Mouse (Mus musculus): ENCODE data around the gene Ggta1.

Gene Ggta1

GRCm38 (mm10) chr2:35460378-35460880 is 2.6 kb downstream of the Ggta1 start:
- WGBS: 56% methylated on average over 6 of the region's 6 CpGs

GRCm38 (mm10) chr2:35458421-35458820 is 4.6 kb downstream of the Ggta1 start:
- 80% methylated on average over 4 of the region's 4 CpGs for WGBS

GRCm38 (mm10) chr2:35453736-35454135 is 9.3 kb downstream of the Ggta1 start:
- WGBS: 85% methylated on average over 3 of the region's 3 CpGs

- WGBS: 97% methylated on average over 6 of the region's 6 CpGs
Measured at GRCm38 (mm10) chr2:35452695-35453094, 10.3 kb downstream of the Ggta1 start.

GRCm38 (mm10) chr2:35451484-35452050 is 11.5 kb downstream of the Ggta1 start:
- WGBS: 97% methylated on average over 5 of the region's 5 CpGs

GRCm38 (mm10) chr2:35450856-35451255 is 12.2 kb downstream of the Ggta1 start:
- WGBS: 88% methylated on average over 4 of the region's 4 CpGs

- WGBS: 77% methylated on average over 12 of the region's 12 CpGs
Measured at GRCm38 (mm10) chr2:35449687-35450622, 13.1 kb downstream of the Ggta1 start.

- 89% methylated on average over 9 of the region's 9 CpGs for WGBS
Measured at GRCm38 (mm10) chr2:35448914-35449670, 13.9 kb downstream of the Ggta1 start.

GRCm38 (mm10) chr2:35448215-35448913 is 14.7 kb downstream of the Ggta1 start:
- WGBS: 83% methylated on average over 7 of the region's 7 CpGs

- 87% methylated on average over 7 of the region's 7 CpGs for WGBS
Measured at GRCm38 (mm10) chr2:35447453-35447852, 15.6 kb downstream of the Ggta1 start.

GRCm38 (mm10) chr2:35446798-35447197 is 16.2 kb downstream of the Ggta1 start:
- WGBS: 77% methylated on average over 8 of the region's 8 CpGs

GRCm38 (mm10) chr2:35446300-35446699 is 16.7 kb downstream of the Ggta1 start:
- 82% methylated on average over 5 of the region's 5 CpGs for WGBS

GRCm38 (mm10) chr2:35445610-35446009 is 17.4 kb downstream of the Ggta1 start:
- WGBS: 74% methylated on average over 7 of the region's 7 CpGs

GRCm38 (mm10) chr2:35444764-35445262 is 18.2 kb downstream of the Ggta1 start:
- WGBS: 72% methylated on average over 6 of the region's 6 CpGs

GRCm38 (mm10) chr2:35443981-35444763 is 18.9 kb downstream of the Ggta1 start:
- WGBS: 50% methylated on average over 16 of the region's 16 CpGs

GRCm38 (mm10) chr2:35443325-35443724 is 19.7 kb downstream of the Ggta1 start:
- WGBS: 93% methylated on average over 5 of the region's 5 CpGs

GRCm38 (mm10) chr2:35442079-35442478 is 21.0 kb downstream of the Ggta1 start:
- WGBS: 83% methylated on average over 6 of the region's 6 CpGs

GRCm38 (mm10) chr2:35441419-35441818 is 21.6 kb downstream of the Ggta1 start:
- WGBS: 78% methylated on average over 6 of the region's 6 CpGs

- WGBS: 88% methylated on average over 3 of the region's 3 CpGs
Measured at GRCm38 (mm10) chr2:35440480-35440879, 22.6 kb downstream of the Ggta1 start.

- 98% methylated on average over 2 of the region's 2 CpGs for WGBS
Measured at GRCm38 (mm10) chr2:35437796-35438195, 25.2 kb downstream of the Ggta1 start.
